Mouse (Mus musculus): Measurements from ENCODE around the gene Slc5a4a. TPM values are rescaled to one million over a fixed set of nuclear protein-coding genes. Genes with fewer than 3 reads are reported as not detected.
A peak's percentile ranks its signal among the peaks of the same experiment; 100 is the strongest.

Slc5a4a gene
- polyA plus RNA-seq, 1 experiment from 2014 or later, result not detected

GRCm38 (mm10) chr10:76155911-76156310, 8.7 kb downstream of the Slc5a4a start:
- Histone ChIP-seq H3K36me3 (ENCODE audit: control insufficient read depth, insufficient read depth, low read length) (no peaks in the 10 kb centered on the region), H3K4me1 (ENCODE audit: control insufficient read depth, insufficient read depth, low read length) (no peaks in the 10 kb centered on the region), H3K4me2 (ENCODE audit: low read depth, low read length) (no peak overlapping the region), H3K4me3 (ENCODE audit: low read depth, low read length) (no peak overlapping the region), H3K27ac (replicated peaks; ENCODE audit: low read depth, low read length) (no peak overlapping the region), H3K27me3 (replicated peaks; ENCODE audit: control insufficient read depth, insufficient read depth, low read length) (no peaks in the 10 kb centered on the region), H3K9me3 (ENCODE audit: control insufficient read depth, low read length) (no peaks in the 10 kb centered on the region), H3K9ac (ENCODE audit: low read depth, low read length) (no peak overlapping the region)
- DNase-seq (ENCODE audit: low spot score) (no peak), ATAC-seq (ENCODE audit: low read depth) (no peak)
- 85% methylated on average over 7 of the region's 7 CpGs for WGBS

- Histone ChIP-seq H3K9me3 (ENCODE audit: control insufficient read depth, low read length) (no peaks in the 10 kb centered on the region), H3K4me2 (ENCODE audit: low read depth, low read length) (no peak overlapping the region), H3K4me1 (ENCODE audit: control insufficient read depth, insufficient read depth, low read length) (no peaks in the 10 kb centered on the region), H3K27me3 (replicated peaks; ENCODE audit: control insufficient read depth, insufficient read depth, low read length) (no peaks in the 10 kb centered on the region), H3K27ac (replicated peaks; ENCODE audit: low read depth, low read length) (no peak overlapping the region), H3K36me3 (ENCODE audit: control insufficient read depth, insufficient read depth, low read length) (no peaks in the 10 kb centered on the region), H3K4me3 (ENCODE audit: low read depth, low read length) (no peak overlapping the region), H3K9ac (ENCODE audit: low read depth, low read length) (no peak overlapping the region)
- DNase-seq (ENCODE audit: low spot score) (no peak), ATAC-seq (ENCODE audit: low read depth) (no peak)
- WGBS, result 75% methylated on average over 5 of the region's 5 CpGs
Observed at GRCm38 (mm10) chr10:76157528-76157927, 10.3 kb downstream of the Slc5a4a start.

- Histone ChIP-seq H3K9ac (ENCODE audit: low read depth, low read length) (no peak overlapping the region), H3K4me3 (ENCODE audit: low read depth, low read length) (no peak overlapping the region), H3K27ac (replicated peaks; ENCODE audit: low read depth, low read length) (no peak overlapping the region), H3K27me3 (replicated peaks; ENCODE audit: control insufficient read depth, insufficient read depth, low read length) (no peaks in the 10 kb centered on the region), H3K4me2 (ENCODE audit: low read depth, low read length) (no peak overlapping the region), H3K4me1 (ENCODE audit: control insufficient read depth, insufficient read depth, low read length) (no peaks in the 10 kb centered on the region), H3K36me3 (ENCODE audit: control insufficient read depth, insufficient read depth, low read length) (no peaks in the 10 kb centered on the region), H3K9me3 (ENCODE audit: control insufficient read depth, low read length) (no peaks in the 10 kb centered on the region)
- ATAC-seq (ENCODE audit: low read depth) (no peak), DNase-seq (ENCODE audit: low spot score) (no peak)
- WGBS, result 64% methylated on average over 1 of the region's 1 CpGs
Observed at GRCm38 (mm10) chr10:76158009-76158408, 10.8 kb downstream of the Slc5a4a start.

GRCm38 (mm10) chr10:76174899-76175298, 27.6 kb downstream of the Slc5a4a start:
- H3K27me3 ChIP-seq (replicated peaks; ENCODE audit: control insufficient read depth, insufficient read depth, low read length), result no peaks in the 10 kb centered on the region
- H3K4me2 ChIP-seq (ENCODE audit: low read depth, low read length), result no peak overlapping the region
- no peaks in the 10 kb centered on the region for H3K9me3 ChIP-seq (ENCODE audit: control insufficient read depth, low read length)
- H3K36me3 ChIP-seq (ENCODE audit: control insufficient read depth, insufficient read depth, low read length), result no peaks in the 10 kb centered on the region
- no peak overlapping the region for H3K4me3 ChIP-seq (ENCODE audit: low read depth, low read length)
- ATAC-seq (ENCODE audit: low read depth), result no peak
- H3K27ac ChIP-seq (replicated peaks; ENCODE audit: low read depth, low read length), result no peak overlapping the region
- WGBS, result 49% methylated on average over 2 of the region's 2 CpGs
- DNase-seq (ENCODE audit: low spot score), result no peak
- H3K9ac ChIP-seq (ENCODE audit: low read depth, low read length), result no peak overlapping the region
- no peaks in the 10 kb centered on the region for H3K4me1 ChIP-seq (ENCODE audit: control insufficient read depth, insufficient read depth, low read length)

GRCm38 (mm10) chr10:76185216-76185615, 38.0 kb downstream of the Slc5a4a start:
- Histone ChIP-seq H3K4me2 (ENCODE audit: low read depth, low read length) (no peak overlapping the region), H3K36me3 (ENCODE audit: control insufficient read depth, insufficient read depth, low read length) (no peaks in the 10 kb centered on the region), H3K9ac (ENCODE audit: low read depth, low read length) (no peak overlapping the region), H3K27me3 (replicated peaks; ENCODE audit: control insufficient read depth, insufficient read depth, low read length) (no peaks in the 10 kb centered on the region), H3K4me3 (ENCODE audit: low read depth, low read length) (no peak overlapping the region), H3K4me1 (ENCODE audit: control insufficient read depth, insufficient read depth, low read length) (no peaks in the 10 kb centered on the region), H3K27ac (replicated peaks; ENCODE audit: low read depth, low read length) (no peak overlapping the region), H3K9me3 (ENCODE audit: control insufficient read depth, low read length) (no peaks in the 10 kb centered on the region)
- DNase-seq (ENCODE audit: low spot score) (no peak), ATAC-seq (ENCODE audit: low read depth) (no peak)
- WGBS, result 77% methylated on average over 4 of the region's 4 CpGs

GRCm38 (mm10) chr10:76188010-76188409, 40.8 kb downstream of the Slc5a4a start:
- Histone ChIP-seq H3K4me2 (ENCODE audit: low read depth, low read length) (no peak overlapping the region), H3K27me3 (replicated peaks; ENCODE audit: control insufficient read depth, insufficient read depth, low read length) (no peaks in the 10 kb centered on the region), H3K36me3 (ENCODE audit: control insufficient read depth, insufficient read depth, low read length) (no peaks in the 10 kb centered on the region), H3K27ac (replicated peaks; ENCODE audit: low read depth, low read length) (no peak overlapping the region), H3K4me1 (ENCODE audit: control insufficient read depth, insufficient read depth, low read length) (no peaks in the 10 kb centered on the region), H3K9ac (ENCODE audit: low read depth, low read length) (no peak overlapping the region), H3K9me3 (ENCODE audit: control insufficient read depth, low read length) (no peaks in the 10 kb centered on the region), H3K4me3 (ENCODE audit: low read depth, low read length) (no peak overlapping the region)
- 93% methylated on average over 1 of the region's 1 CpGs for WGBS
- ATAC-seq (ENCODE audit: low read depth) (no peak), DNase-seq (ENCODE audit: low spot score) (no peak)

- no peak overlapping the region for H3K4me2 ChIP-seq (ENCODE audit: low read depth, low read length)
- no peaks in the 10 kb centered on the region for H3K9me3 ChIP-seq (ENCODE audit: control insufficient read depth, low read length)
- no peak overlapping the region for H3K27ac ChIP-seq (replicated peaks; ENCODE audit: low read depth, low read length)
- H3K27me3 ChIP-seq (replicated peaks; ENCODE audit: control insufficient read depth, insufficient read depth, low read length), result no peaks in the 10 kb centered on the region
- H3K36me3 ChIP-seq (ENCODE audit: control insufficient read depth, insufficient read depth, low read length), result peaks cover 4% of the 10 kb centered on the region
- WGBS, result 86% methylated on average over 3 of the region's 3 CpGs
- DNase-seq (ENCODE audit: low spot score), result no peak
- H3K9ac ChIP-seq (ENCODE audit: low read depth, low read length), result no peak overlapping the region
- no peak overlapping the region for H3K4me3 ChIP-seq (ENCODE audit: low read depth, low read length)
- no peaks in the 10 kb centered on the region for H3K4me1 ChIP-seq (ENCODE audit: control insufficient read depth, insufficient read depth, low read length)
- no peak for ATAC-seq (ENCODE audit: low read depth)
Observed at GRCm38 (mm10) chr10:76201416-76201815, 54.2 kb downstream of the Slc5a4a start.

GRCm38 (mm10) chr10:76201978-76202377, 54.7 kb downstream of the Slc5a4a start:
- Histone ChIP-seq H3K9ac (ENCODE audit: low read depth, low read length) (no peak overlapping the region), H3K36me3 (ENCODE audit: control insufficient read depth, insufficient read depth, low read length) (peaks cover 10% of the 10 kb centered on the region), H3K27ac (replicated peaks; ENCODE audit: low read depth, low read length) (no peak overlapping the region), H3K27me3 (replicated peaks; ENCODE audit: control insufficient read depth, insufficient read depth, low read length) (no peaks in the 10 kb centered on the region), H3K9me3 (ENCODE audit: control insufficient read depth, low read length) (no peaks in the 10 kb centered on the region), H3K4me2 (ENCODE audit: low read depth, low read length) (no peak overlapping the region), H3K4me3 (ENCODE audit: low read depth, low read length) (no peak overlapping the region), H3K4me1 (ENCODE audit: control insufficient read depth, insufficient read depth, low read length) (no peaks in the 10 kb centered on the region)
- 15% methylated on average over 7 of the region's 7 CpGs for WGBS
- ATAC-seq (ENCODE audit: low read depth) (no peak), DNase-seq (ENCODE audit: low spot score) (peak; percentile 87)

- DNase-seq (ENCODE audit: low spot score), result peak; percentile 40
- peak overlapping the region; percentile 35 for H3K4me3 ChIP-seq (ENCODE audit: low read depth, low read length)
- WGBS, result 14% methylated on average over 11 of the region's 18 CpGs
- no peak overlapping the region for H3K27ac ChIP-seq (replicated peaks; ENCODE audit: low read depth, low read length)
- peak; percentile 53; the same call in 1 of the 2 replicates for ATAC-seq (ENCODE audit: low read depth)
- H3K9me3 ChIP-seq (ENCODE audit: control insufficient read depth, low read length), result no peaks in the 10 kb centered on the region
- peak overlapping the region; percentile 59 for H3K4me2 ChIP-seq (ENCODE audit: low read depth, low read length)
- no peaks in the 10 kb centered on the region for H3K4me1 ChIP-seq (ENCODE audit: control insufficient read depth, insufficient read depth, low read length)
- H3K27me3 ChIP-seq (replicated peaks; ENCODE audit: control insufficient read depth, insufficient read depth, low read length), result no peaks in the 10 kb centered on the region
- peaks cover 28% of the 10 kb centered on the region for H3K36me3 ChIP-seq (ENCODE audit: control insufficient read depth, insufficient read depth, low read length)
- peak overlapping the region; percentile 59 for H3K9ac ChIP-seq (ENCODE audit: low read depth, low read length)
Observed at GRCm38 (mm10) chr10:76203798-76204283, 56.6 kb downstream of the Slc5a4a start.

Measured in embryonic facial prominence, embryonic 14.5 days (tissue).